Mouse (Mus musculus) forebrain, embryonic 14.5 days (tissue): ENCODE measurements at regions not wholly inside any gene's neighbourhood (a gene's known extent, or its start where the extent isn't known, plus 50 kb on each side); places are given as distances from the start of the nearest gene placed in this dataset.

Experiments used
- ATAC-seq: fragments of 200-750 bp; cut with Nextera tagmentation; 2 replicates; pipeline ENCODE4 v1.8.0; 2017; ENCODE audit warnings: mild to moderate bottlenecking, moderate library complexity
- DNase-seq: peaks from one replicate; pipeline ENCODE4 v3.0.0-alpha.2; 2015; ENCODE audit warnings: low spot score
- H3K27ac ChIP-seq: fragments of 300-500 bp; sonication (generic); 2 replicates; pipeline ENCODE4 v1.5.1; 2014; ENCODE audit warnings: low read depth, mild to moderate bottlenecking, control low read depth, low read length, moderate library complexity
- H3K27me3 ChIP-seq: fragments of 300-500 bp; sonication (generic); replicated peaks from 2 replicates; pipeline ENCODE4 v1.6.1; 2014; ENCODE audit warnings: low read length, control low read depth, mixed read lengths; ENCODE audit not compliant: control insufficient read depth, insufficient read depth
- H3K36me3 ChIP-seq: fragments of 300-500 bp; sonication (generic); 2 replicates; pipeline ENCODE4 v1.6.1; 2014; ENCODE audit warnings: low read length, control low read depth; ENCODE audit not compliant: control insufficient read depth, insufficient read depth
- H3K4me1 ChIP-seq: fragments of 300-500 bp; sonication (generic); 2 replicates; pipeline ENCODE4 v1.6.1; 2014; ENCODE audit warnings: antibody characterized with exemption, low read length, control low read depth; ENCODE audit not compliant: control insufficient read depth, insufficient read depth
- H3K4me2 ChIP-seq: fragments of 300-500 bp; sonication (generic); 2 replicates; pipeline ENCODE4 v1.6.1; 2014; ENCODE audit warnings: mild to moderate bottlenecking, control low read depth, low read length
- H3K4me3 ChIP-seq: fragments of 300-500 bp; sonication (generic); 2 replicates; pipeline ENCODE4 v1.5.1; 2014; ENCODE audit warnings: low read depth, low read length, control low read depth
- H3K9ac ChIP-seq: fragments of 300-500 bp; sonication (generic); 2 replicates; pipeline ENCODE4 v1.6.1; 2014; ENCODE audit warnings: mild to moderate bottlenecking, low read length, control low read depth, moderate library complexity
- H3K9me3 ChIP-seq: fragments of 300-500 bp; sonication (generic); replicated peaks from 2 replicates; pipeline ENCODE4 v1.6.1; 2016; ENCODE audit warnings: low read length, control low read depth, mixed read lengths; ENCODE audit not compliant: control insufficient read depth
- WGBS: fragments of 180-500 bp; shearing (Covaris S2); extraction: QIAGEN DNeasy Blood & Tissue Kit; methylation state at CpG from one replicate; pipeline ENCODE4 v1.1.7; 2014; 5-methylcytosine and 5-hydroxymethylcytosine counted together

GRCm38 (mm10) chr12:26562858-26563257 is 93.9 kb downstream of the Cmpk2 start:
- no peak overlapping the region for H3K4me2 ChIP-seq
- peaks cover 1% of the 10 kb centered on the region; the same call in 1 of the 2 replicates for H3K4me1 ChIP-seq
- H3K4me3 ChIP-seq, result no peak overlapping the region
- DNase-seq, result no peak
- no peaks in the 10 kb centered on the region for H3K36me3 ChIP-seq
- no peak for ATAC-seq
- no peak overlapping the region for H3K27ac ChIP-seq
- no peak overlapping the region for H3K9ac ChIP-seq
- H3K9me3 ChIP-seq, result no peaks in the 10 kb centered on the region
- WGBS, result 79% methylated on average over 6 of the region's 6 CpGs
- H3K27me3 ChIP-seq, result no peaks in the 10 kb centered on the region

- Histone ChIP-seq H3K27ac (no peak overlapping the region), H3K4me3 (no peak overlapping the region), H3K27me3 (no peaks in the 10 kb centered on the region), H3K36me3 (no peaks in the 10 kb centered on the region), H3K4me1 (peaks cover 15% of the 10 kb centered on the region), H3K9me3 (no peaks in the 10 kb centered on the region), H3K4me2 (no peak overlapping the region), H3K9ac (no peak overlapping the region)
- DNase-seq (no peak), ATAC-seq (no peak)
- 76% methylated on average over 3 of the region's 3 CpGs for WGBS
These were observed 90.6 kb downstream of the Cmpk2 start for GRCm38 (mm10) chr12:26559560-26559959.

- Histone ChIP-seq H3K27ac (peak overlapping the region; percentile 66; the same call in 1 of the 2 replicates), H3K4me3 (no peak overlapping the region), H3K9ac (no peak overlapping the region), H3K4me1 (peaks cover 15% of the 10 kb centered on the region), H3K9me3 (no peaks in the 10 kb centered on the region), H3K27me3 (no peaks in the 10 kb centered on the region), H3K4me2 (no peak overlapping the region), H3K36me3 (no peaks in the 10 kb centered on the region)
- ATAC-seq (peak; percentile 40; the same call in 1 of the 2 replicates), DNase-seq (peak; percentile 62)
- under 1% methylated on average over 4 of the region's 4 CpGs for WGBS
These were observed 88.4 kb downstream of the Cmpk2 start for GRCm38 (mm10) chr12:26557411-26557810.

GRCm38 (mm10) chr12:26551168-26551926 is 82.3 kb downstream of the Cmpk2 start:
- H3K27ac ChIP-seq, result no peak overlapping the region; the same call in 1 of the 2 replicates
- no peak overlapping the region for H3K4me3 ChIP-seq
- no peaks in the 10 kb centered on the region for H3K9me3 ChIP-seq
- 42% methylated on average over 10 of the region's 10 CpGs for WGBS
- H3K36me3 ChIP-seq, result no peaks in the 10 kb centered on the region
- H3K27me3 ChIP-seq, result no peaks in the 10 kb centered on the region
- peak; percentile 25 for DNase-seq
- no peak overlapping the region for H3K4me2 ChIP-seq
- no peak for ATAC-seq
- H3K9ac ChIP-seq, result no peak overlapping the region
- peaks cover 7% of the 10 kb centered on the region; the same call in 1 of the 2 replicates for H3K4me1 ChIP-seq

GRCm38 (mm10) chr12:26547466-26547865 is 78.5 kb downstream of the Cmpk2 start:
- Histone ChIP-seq H3K27me3 (no peaks in the 10 kb centered on the region), H3K4me3 (no peak overlapping the region), H3K4me1 (peaks cover 7% of the 10 kb centered on the region; the same call in 1 of the 2 replicates), H3K9ac (no peak overlapping the region), H3K36me3 (no peaks in the 10 kb centered on the region), H3K9me3 (no peaks in the 10 kb centered on the region), H3K27ac (no peak overlapping the region), H3K4me2 (no peak overlapping the region)
- DNase-seq, result no peak
- 16% methylated on average over 1 of the region's 1 CpGs for WGBS
- no peak for ATAC-seq

GRCm38 (mm10) chr12:26546361-26546760 is 77.4 kb downstream of the Cmpk2 start:
- Histone ChIP-seq H3K4me1 (peaks cover 5% of the 10 kb centered on the region; the same call in 1 of the 2 replicates), H3K4me2 (no peak overlapping the region), H3K4me3 (no peak overlapping the region), H3K9ac (no peak overlapping the region), H3K27me3 (no peaks in the 10 kb centered on the region), H3K27ac (no peak overlapping the region), H3K36me3 (no peaks in the 10 kb centered on the region), H3K9me3 (no peaks in the 10 kb centered on the region)
- DNase-seq (peak; percentile 39), ATAC-seq (no peak)
- 77% methylated on average over 6 of the region's 6 CpGs for WGBS

GRCm38 (mm10) chr12:26543463-26543862 is 74.5 kb downstream of the Cmpk2 start:
- WGBS, result 86% methylated on average over 1 of the region's 1 CpGs
- Histone ChIP-seq H3K4me3 (no peak overlapping the region), H3K9me3 (no peaks in the 10 kb centered on the region), H3K27me3 (no peaks in the 10 kb centered on the region), H3K36me3 (no peaks in the 10 kb centered on the region), H3K27ac (no peak overlapping the region), H3K4me1 (no peaks in the 10 kb centered on the region), H3K9ac (no peak overlapping the region), H3K4me2 (no peak overlapping the region)
- DNase-seq (no peak), ATAC-seq (no peak)

- no peak for DNase-seq
- Histone ChIP-seq H3K4me3 (no peak overlapping the region), H3K27ac (no peak overlapping the region), H3K9me3 (no peaks in the 10 kb centered on the region), H3K9ac (no peak overlapping the region), H3K4me1 (no peaks in the 10 kb centered on the region), H3K36me3 (no peaks in the 10 kb centered on the region), H3K27me3 (no peaks in the 10 kb centered on the region), H3K4me2 (no peak overlapping the region)
- 50% methylated on average over 2 of the region's 2 CpGs for WGBS
- no peak for ATAC-seq
These were observed 73.4 kb downstream of the Cmpk2 start for GRCm38 (mm10) chr12:26542451-26542850.

GRCm38 (mm10) chr12:26535261-26535890 is 66.4 kb downstream of the Cmpk2 start:
- H3K4me2 ChIP-seq, result no peak overlapping the region
- 84% methylated on average over 9 of the region's 9 CpGs for WGBS
- no peak overlapping the region for H3K4me3 ChIP-seq
- H3K9ac ChIP-seq, result no peak overlapping the region
- DNase-seq (no peak), ATAC-seq (no peak)
- H3K27ac ChIP-seq, result peak overlapping the region; percentile 91; the same call in 1 of the 2 replicates
- no peaks in the 10 kb centered on the region for H3K36me3 ChIP-seq
- no peaks in the 10 kb centered on the region for H3K9me3 ChIP-seq
- H3K27me3 ChIP-seq, result no peaks in the 10 kb centered on the region
- H3K4me1 ChIP-seq, result peaks cover 10% of the 10 kb centered on the region; the same call in 1 of the 2 replicates
